Mouse (Mus musculus): Measurements from ENCODE around the gene Odf3b.

Odf3b gene

GRCm38 (mm10) chr15:89378831-89379401 is at the start of gene Odf3b:
Gene Odf3b (minus strand): TSS chr15:89379282.
- DNase-seq (ENCODE audit: extremely low read depth, low read depth, low spot score) = no peak

- DNase-seq (ENCODE audit: extremely low read depth, low read depth, low spot score) = no peak
Observed at GRCm38 (mm10) chr15:89428136-89428790, 49.2 kb upstream of the Odf3b start.

DNA sequence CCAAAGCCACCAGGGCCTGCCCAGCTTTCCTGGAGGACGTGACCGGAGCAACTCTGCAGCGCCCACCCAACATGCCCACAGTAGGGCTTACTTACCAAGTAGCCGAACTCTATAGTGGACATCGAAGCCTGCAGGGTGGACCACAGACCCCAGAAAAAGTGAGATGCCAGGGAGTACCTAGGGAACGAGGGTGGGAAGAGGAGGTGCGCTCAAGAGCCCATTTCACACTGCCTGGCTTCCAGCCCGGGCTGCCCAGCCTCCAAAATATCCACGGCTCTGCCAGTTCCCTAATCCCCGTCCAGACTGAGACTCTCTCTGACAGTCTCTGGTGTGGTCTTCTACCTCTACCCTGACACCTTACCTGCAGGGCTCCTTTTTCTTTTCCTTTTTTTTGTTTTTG is 47.6 kb upstream of the Odf3b start:
- DNase-seq (ENCODE audit: extremely low read depth, low read depth, low spot score) = no peak

DNA sequence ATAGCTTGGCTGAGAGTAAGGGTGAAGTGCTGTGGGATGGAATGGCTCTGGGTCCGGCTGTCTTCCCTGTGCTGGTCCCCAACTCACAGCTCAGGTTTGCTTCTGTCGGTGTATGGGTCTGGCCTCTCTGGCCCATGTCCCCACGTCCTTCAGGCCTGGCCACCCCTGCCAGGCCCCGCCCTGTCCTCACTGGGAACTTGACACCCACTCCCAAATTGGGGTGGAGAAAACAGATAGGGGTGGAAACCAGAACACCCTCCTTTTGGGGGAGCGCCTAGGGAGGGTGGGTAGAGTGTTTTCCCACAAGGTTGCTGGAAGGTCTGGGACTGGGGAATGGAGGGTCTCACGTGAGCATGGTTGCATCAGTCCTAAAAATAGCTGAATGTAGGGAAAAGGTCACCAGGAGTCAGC is 46.6 kb upstream of the Odf3b start, which contains the start of gene Cpt1b:
Gene Cpt1b, minus strand, starts transcription at position 153 of the 411 bp plus-strand sequence.
- no peak for DNase-seq (ENCODE audit: extremely low read depth, low read depth, low spot score)

GRCm38 (mm10) chr15:89424621-89425020 is 45.5 kb upstream of the Odf3b start:
- no peak for DNase-seq (ENCODE audit: extremely low read depth, low read depth, low spot score)

DNA sequence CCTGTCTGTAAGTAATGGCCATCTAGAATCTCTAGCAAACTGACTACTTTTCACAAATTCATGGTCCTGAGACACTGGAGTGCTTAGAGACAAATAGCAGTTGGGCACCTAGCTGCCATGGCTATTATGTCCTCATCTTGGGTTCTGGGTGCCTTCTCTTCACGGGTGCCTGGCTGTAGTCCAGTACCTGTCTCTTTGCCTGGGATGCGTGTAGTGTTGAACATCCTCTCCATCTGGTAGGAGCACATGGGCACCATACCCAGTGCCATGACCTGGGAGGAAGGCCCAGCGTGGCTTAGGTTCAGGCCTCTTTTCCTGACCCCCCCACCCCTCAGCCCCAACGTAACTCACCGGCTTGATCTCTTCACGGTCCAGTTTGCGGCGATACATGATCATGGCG is 42.9 kb upstream of the Odf3b start:
- DNase-seq (ENCODE audit: extremely low read depth, low read depth, low spot score) = no peak

GRCm38 (mm10) chr15:89415282-89415681 is 36.2 kb upstream of the Odf3b start:
- DNase-seq (ENCODE audit: extremely low read depth, low read depth, low spot score) = no peak

GRCm38 (mm10) chr15:89410118-89410517 is 31.0 kb upstream of the Odf3b start, which contains the start of gene Syce3:
Gene Syce3 (minus strand): TSS chr15:89410503.
- DNase-seq (ENCODE audit: extremely low read depth, low read depth, low spot score) = no peak

- DNase-seq (ENCODE audit: extremely low read depth, low read depth, low spot score) = no peak
Observed at GRCm38 (mm10) chr15:89406691-89407090, 27.6 kb upstream of the Odf3b start.

DNA sequence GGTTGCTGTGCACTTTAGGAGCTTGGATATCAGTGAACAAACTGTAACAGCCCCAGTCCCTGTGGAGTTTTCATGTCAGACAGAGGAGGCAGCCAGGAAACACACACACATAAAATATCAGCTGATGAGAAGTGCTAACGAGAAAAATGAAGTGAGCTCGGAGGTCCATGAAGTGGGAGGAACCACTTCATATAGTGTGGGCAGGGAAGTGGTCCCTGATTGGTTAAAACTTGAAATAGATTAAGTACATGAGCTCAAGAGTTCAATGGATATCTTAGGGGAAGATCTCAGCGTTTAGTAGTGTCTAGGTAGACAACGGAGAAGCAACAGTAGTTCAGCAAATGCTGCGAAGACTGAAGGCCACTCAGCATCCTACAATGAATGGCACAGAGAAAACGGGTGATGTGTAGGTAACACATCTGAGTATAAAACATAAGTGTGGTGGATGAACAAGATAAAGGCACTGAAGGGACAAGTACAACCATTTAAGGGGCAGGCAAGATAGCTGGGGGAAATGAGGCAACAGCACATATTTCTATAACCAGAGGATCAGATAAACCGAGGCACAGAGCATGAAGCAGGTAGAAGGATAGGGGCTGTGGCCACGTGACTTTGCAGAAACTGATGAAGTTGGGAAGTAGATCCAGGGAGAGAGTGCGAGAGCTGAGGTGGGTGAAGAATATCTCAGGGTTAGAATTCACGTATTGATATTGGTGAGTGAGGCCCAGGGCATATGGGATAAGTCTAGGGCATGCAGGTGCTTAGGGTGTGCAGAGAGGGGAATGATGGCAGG is 25.9 kb upstream of the Odf3b start:
- DNase-seq (ENCODE audit: extremely low read depth, low read depth, low spot score) = no peak

DNA sequence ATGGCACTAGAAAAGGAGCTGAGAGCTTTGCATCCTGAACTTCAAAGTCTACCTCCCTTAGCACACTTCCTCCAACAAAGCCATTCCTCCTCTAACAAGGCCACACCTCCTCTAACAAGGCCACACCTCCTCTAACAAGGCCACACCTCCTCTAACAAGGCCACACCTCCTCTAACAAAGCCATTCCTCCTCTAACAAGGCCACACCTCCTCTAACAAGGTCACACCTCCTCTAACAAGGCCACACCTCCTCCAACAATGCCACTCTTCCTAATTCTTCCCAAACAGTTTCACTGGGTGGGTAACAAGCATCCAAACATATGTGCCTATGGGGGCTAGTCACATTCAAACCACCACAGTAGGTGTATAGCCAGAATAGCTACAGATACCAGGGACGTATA is 23.4 kb upstream of the Odf3b start:
- DNase-seq (ENCODE audit: extremely low read depth, low read depth, low spot score) = no peak

DNA sequence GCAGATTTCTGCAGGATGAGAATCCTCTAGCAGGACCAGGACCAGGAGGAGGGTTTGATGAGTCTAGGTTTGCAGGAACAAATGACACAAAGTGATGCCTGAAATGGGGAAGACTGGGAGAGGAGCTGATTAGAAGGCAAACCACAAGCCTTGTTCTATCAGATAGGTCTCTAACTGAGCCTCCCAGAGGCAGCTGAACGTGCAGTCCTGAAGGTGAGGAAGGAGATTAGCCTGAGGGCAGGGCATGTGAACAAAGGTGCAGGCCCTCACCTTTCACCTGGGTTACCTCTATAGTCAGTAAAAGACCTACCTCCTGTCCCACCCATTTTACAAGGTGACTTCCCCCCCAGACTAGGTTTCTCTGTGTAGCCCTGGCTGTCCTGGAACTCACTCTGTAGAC is 20.6 kb upstream of the Odf3b start:
- no peak for DNase-seq (ENCODE audit: extremely low read depth, low read depth, low spot score)

DNA sequence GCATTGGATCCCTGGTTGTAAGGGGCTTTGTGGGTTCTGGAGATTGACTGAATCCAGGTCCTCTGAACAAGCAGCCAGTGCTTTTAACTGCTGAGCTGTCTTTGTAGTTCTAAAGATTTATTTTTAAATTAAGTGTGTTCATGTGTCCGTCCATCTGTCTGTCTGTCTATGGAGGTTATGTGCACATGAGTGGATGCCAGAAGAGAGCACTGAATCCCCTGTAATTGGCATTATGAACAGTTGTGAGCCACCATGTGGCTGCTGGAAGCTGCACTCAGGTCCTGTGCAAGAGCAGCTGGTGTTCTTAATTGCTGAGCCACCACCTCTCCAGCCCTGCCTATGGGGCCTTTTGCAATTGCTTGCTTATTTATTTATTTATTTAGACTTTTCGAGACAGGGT is 19.1 kb upstream of the Odf3b start:
- DNase-seq (ENCODE audit: extremely low read depth, low read depth, low spot score) = no peak

GRCm38 (mm10) chr15:89396883-89397282 is 17.8 kb upstream of the Odf3b start:
- DNase-seq (ENCODE audit: extremely low read depth, low read depth, low spot score) = no peak

DNA sequence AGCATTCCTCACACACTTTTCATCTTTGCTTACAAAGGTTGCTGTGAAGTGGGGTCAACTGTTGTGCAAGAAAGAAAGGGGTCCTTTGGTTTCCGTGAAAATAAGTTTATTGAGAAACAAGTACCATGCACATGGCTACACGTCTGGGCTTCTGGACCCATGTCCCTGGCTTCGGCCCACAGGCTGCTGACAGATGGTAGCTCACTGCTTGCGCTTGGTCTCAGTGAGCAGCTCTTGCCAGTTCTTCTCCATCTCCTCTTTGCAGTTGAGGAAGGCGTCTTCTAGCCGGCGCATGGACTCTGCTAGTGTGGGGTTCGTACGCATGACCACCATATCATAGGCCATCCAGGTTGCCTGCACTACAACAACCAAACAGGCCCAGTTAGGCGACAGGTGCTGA is 11.0 kb upstream of the Odf3b start:
- DNase-seq (ENCODE audit: extremely low read depth, low read depth, low spot score) = no peak

DNA sequence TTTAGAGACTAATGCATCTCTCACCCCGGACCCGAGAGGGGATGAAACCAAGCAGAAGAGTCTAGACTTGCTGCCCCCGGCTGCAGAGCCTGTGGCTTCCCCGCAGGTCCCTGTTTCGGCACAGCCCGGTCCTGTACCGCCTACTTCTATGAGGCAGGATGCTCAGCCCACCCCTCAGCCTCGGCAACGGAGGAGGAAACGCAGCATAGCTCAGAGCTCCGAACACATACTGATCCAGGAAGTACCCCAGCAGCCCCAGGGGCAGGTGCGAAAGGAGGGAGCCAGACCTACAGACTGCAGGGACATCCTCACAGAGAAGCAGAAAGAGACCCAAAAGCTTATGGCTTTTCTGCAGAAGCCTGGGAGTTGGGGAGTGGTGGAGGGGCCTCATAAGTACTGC is 8.0 kb upstream of the Odf3b start:
- no peak for DNase-seq (ENCODE audit: extremely low read depth, low read depth, low spot score)

GRCm38 (mm10) chr15:89384617-89385016 is 5.5 kb upstream of the Odf3b start, which contains the start of gene Klhdc7b:
Gene Klhdc7b (plus strand): TSS chr15:89384917.
- no peak for DNase-seq (ENCODE audit: extremely low read depth, low read depth, low spot score)

DNA sequence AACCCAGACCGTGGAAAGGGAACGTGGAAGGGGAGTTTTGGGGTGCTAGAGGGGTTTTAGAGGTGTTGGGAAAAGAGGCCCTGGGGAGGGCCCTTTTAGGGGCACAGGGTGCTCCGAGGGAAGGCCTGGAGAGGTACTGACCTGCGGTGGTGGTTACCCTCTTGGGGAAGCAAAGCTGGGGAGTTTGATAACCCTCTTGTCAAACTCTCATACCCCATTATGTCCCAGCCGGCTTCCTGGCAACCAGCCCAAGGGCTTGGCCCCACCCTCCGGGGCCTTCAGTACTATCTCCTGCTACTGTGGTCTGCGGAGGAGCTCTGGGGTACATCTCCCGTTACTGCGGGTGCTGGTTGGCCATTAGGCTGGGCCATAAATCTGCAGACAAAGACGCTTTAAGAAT is 347 bp upstream of the Odf3b start:
- DNase-seq (ENCODE audit: extremely low read depth, low read depth, low spot score) = no peak

GRCm38 (mm10) chr15:89377938-89378828 is 899 bp downstream of the Odf3b start:
- no peak for DNase-seq (ENCODE audit: extremely low read depth, low read depth, low spot score)

- no peak for DNase-seq (ENCODE audit: extremely low read depth, low read depth, low spot score)
Observed at GRCm38 (mm10) chr15:89377362-89377761, 1.7 kb downstream of the Odf3b start.

DNA sequence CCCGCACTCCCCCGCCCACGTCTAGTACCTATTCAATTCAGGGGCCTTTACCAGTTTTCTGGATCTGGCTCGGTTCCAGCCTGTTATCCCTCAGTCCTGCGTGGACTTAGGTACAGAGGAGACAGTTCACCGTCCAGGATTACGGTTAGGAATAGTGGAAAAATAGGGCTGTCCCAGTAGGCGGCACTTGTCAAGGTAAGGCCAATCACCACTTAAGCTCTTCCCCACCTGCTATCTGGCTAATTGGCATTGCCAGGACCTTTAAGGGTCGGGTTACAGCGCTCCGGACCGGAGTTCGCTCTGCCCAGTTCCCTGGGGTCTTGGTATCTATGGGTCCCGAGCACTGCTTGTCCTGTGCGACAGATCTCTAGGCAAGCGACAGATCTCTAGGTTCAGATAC is 2.1 kb downstream of the Odf3b start, which contains the start of gene Tymp:
Gene Tymp, minus strand, starts transcription at position 83 of the 400 bp plus-strand sequence.
- no peak for DNase-seq (ENCODE audit: extremely low read depth, low read depth, low spot score)
